Mouse (Mus musculus): ENCODE measurements around the gene Jph4.

- no peak for TF ChIP-seq CTCF (IDR thresholded peaks at IDR 0.05; ENCODE audit: low read depth)
- no peak for TF ChIP-seq EP300 (IDR thresholded peaks at IDR 0.05; ENCODE audit: low read depth)
These were observed 889 bp downstream of the Jph4 start for GRCm38 (mm10) chr14:55115846-55116245.
